Mouse (Mus musculus) G1E (cell line): Measurements from ENCODE around the gene Filip1.

ENCODE experiments used
- CTCF ChIP-seq: IDR thresholded peaks from 2 replicates; pipeline ENCODE4 v1.5.1; 2012; ENCODE audit warnings: low read depth, low read length, inconsistent platforms, mixed read lengths
- TAL1 ChIP-seq: conservative IDR thresholded peaks from 2 replicates; pipeline ENCODE4 v1.6.1; 2012; ENCODE audit warnings: low read depth, low read length, inconsistent platforms, mixed read lengths

GRCm38 (mm10) chr9:80037262-80037996, 24.8 kb upstream of the Filip1 start:
- TF ChIP-seq CTCF (no peak), TAL1 (no peak)
